9 mouse cellular contexts compared by ENCODE assay signal in the genomic region with DNA sequence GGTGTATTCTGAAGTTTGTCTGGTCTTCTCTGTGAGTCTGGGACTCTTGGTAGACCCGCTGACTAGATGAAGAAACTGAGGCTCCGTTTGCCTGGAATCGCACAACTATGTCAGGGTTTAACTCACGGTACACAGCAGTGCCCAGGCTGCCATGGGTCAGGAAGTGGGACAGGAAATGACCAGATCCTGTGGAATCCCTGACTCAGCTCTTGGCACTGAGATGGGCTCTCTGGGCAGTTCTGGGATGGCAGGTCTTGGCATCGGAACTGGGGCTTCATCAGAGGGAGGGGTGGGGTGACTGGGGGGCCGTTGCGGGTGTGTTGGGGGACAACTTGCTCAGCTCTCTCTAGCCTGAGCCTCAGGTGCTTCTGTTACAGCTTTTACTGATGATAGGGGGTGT. TPM values are rescaled to one million over a fixed set of nuclear protein-coding genes. Genes with fewer than 3 reads are reported as not detected.
DNase-seq lines count a peak whose midpoint lies in the region; ATAC-seq and TF ChIP-seq lines count a peak whose summit lies in the region.
"Had no signal": no experiment of that assay in that cellular context is flagged by ENCODE, and none has a peak within 500 bp of the region (broad histone marks: within the 10 kb centered on the region; RNA-seq: fewer than 3 reads in every experiment).

No protein-coding gene starts in this region.

- ATAC-seq in heart, postnatal 0 days (ENCODE audit: insufficient read depth, low read depth) = peak; percentile 10; the same call in 1 of the 2 replicates
- ATAC-seq in liver, embryonic 13.5 days (ENCODE audit: low read depth) = no peak

- 0 out of 2 replicates have a peak, but pooled peaks cover 4% of the 10 kb centered on the region for H3K36me3 ChIP-seq in heart, postnatal 0 days (replicated peaks; ENCODE audit: control insufficient read depth, insufficient read depth, low read length)
- H3K36me3 ChIP-seq in liver, embryonic 13.5 days = 0 out of 2 replicates have a peak, but pooled peaks cover 4% of the 10 kb centered on the region

- TF ChIP-seq EP300 in heart, postnatal 0 days (IDR thresholded peaks at IDR 0.05; ENCODE audit: low read depth) = no peak

- no peak overlapping the region for H3K4me2 ChIP-seq in heart, postnatal 0 days (ENCODE audit: low read depth, low read length)
- no peak overlapping the region for H3K4me2 ChIP-seq in liver, embryonic 13.5 days

- DNase-seq in gastrocnemius, postnatal 14 days = peak; percentile 42
- no peak for DNase-seq in gastrocnemius, postnatal 4 days (ENCODE audit: low spot score in 2 of 2)
- DNase-seq in adrenal gland, adult 2 months = peak; percentile 88
- DNase-seq in heart, postnatal 0 days (ENCODE audit: low spot score) = no peak
- no peak for DNase-seq in liver, embryonic 13.5 days
- no peak for DNase-seq in thymus, postnatal 10 days (ENCODE audit: low spot score in 2 of 2)
- DNase-seq in right cerebral cortex, postnatal 36 days (ENCODE audit: low spot score in 2 of 2) = no peak
- DNase-seq in thymus, postnatal 0 days (ENCODE audit: low spot score) = no peak
- DNase-seq: cerebellum, adult 11 months had no signal

- 57% methylated on average over 7 of the region's 7 CpGs for WGBS in heart, postnatal 0 days
- 47% methylated on average over 7 of the region's 7 CpGs for WGBS in liver, embryonic 13.5 days (ENCODE audit: insufficient replicate concordance)

- intact Hi-C loops in gastrocnemius, postnatal 14 days (cut with DNase I; ENCODE audit: low total_unique reads) = loop anchor here (5.0 kb wide), 1 partner anchor 41 kb away; no protein-coding TSS in a partner anchor

- peak overlapping the region; percentile 85 for H3K27ac ChIP-seq in heart, postnatal 0 days (ENCODE audit: low read depth)
- peak overlapping the region; percentile 64; the same call in 1 of the 2 replicates for H3K27ac ChIP-seq in liver, embryonic 13.5 days

- H3K27me3 ChIP-seq in heart, postnatal 0 days (ENCODE audit: control insufficient read depth, insufficient read depth, low read length) = no peaks in the 10 kb centered on the region
- H3K27me3 ChIP-seq in liver, embryonic 13.5 days = no peaks in the 10 kb centered on the region

- H3K9ac ChIP-seq in heart, postnatal 0 days (replicated peaks; ENCODE audit: low read depth, low read length) = no peak overlapping the region
- no peak overlapping the region for H3K9ac ChIP-seq in liver, embryonic 13.5 days

- no peaks in the 10 kb centered on the region for H3K9me3 ChIP-seq in heart, postnatal 0 days (replicated peaks; ENCODE audit: control insufficient read depth, low read length)
- H3K9me3 ChIP-seq in liver, embryonic 13.5 days (replicated peaks) = no peaks in the 10 kb centered on the region

- no peak for TF ChIP-seq CTCF in heart, postnatal 0 days (IDR thresholded peaks at IDR 0.05; ENCODE audit: low read depth)

- H3K4me3 ChIP-seq in heart, postnatal 0 days (ENCODE audit: low read depth, low read length) = no peak overlapping the region
- H3K4me3 ChIP-seq in liver, embryonic 13.5 days (replicated peaks) = no peak overlapping the region

- H3K4me1 ChIP-seq in heart, postnatal 0 days (ENCODE audit: control insufficient read depth, insufficient read depth) = peaks cover 44% of the 10 kb centered on the region
- peaks cover 64% of the 10 kb centered on the region for H3K4me1 ChIP-seq in liver, embryonic 13.5 days (replicated peaks)

RNA-seq across cellular contexts. Expression of gene Epha2, which starts 10.0 kb away (rescaled TPM):
- 1 to 10 TPM; 2.9 to 3.7 TPM for total RNA-seq in gastrocnemius, postnatal 14 days (2021)
- total RNA-seq in gastrocnemius, postnatal 4 days (2021) = 1 to 10 TPM; 3.7 to 4.7 TPM
- 10 to 100 TPM; 11.7 to 19.4 TPM for total RNA-seq in adrenal gland, adult 2 months (2021)
- polyA plus RNA-seq in adrenal gland, adult 2 months (2012; rRNA removed) = 18.0 and 24.1 TPM in 2 replicates
- 10.1 and 11.7 TPM in 2 replicates for total RNA-seq in heart, postnatal 0 days (2014; rRNA removed; ENCODE audit: low replicate concordance)
- polyA plus RNA-seq in heart, postnatal 0 days (2015; fragmentation: Nextera tagmentation; extraction: Ambion mirVana) = 1.4 TPM in 2 replicates
- polyA plus RNA-seq in liver, embryonic 13.5 days (2015; fragmentation: Nextera tagmentation; extraction: Ambion mirVana) = 0.86 and 1.0 TPM in 2 replicates
- polyA plus RNA-seq in thymus, postnatal 0 days (2015; fragmentation: Nextera tagmentation; extraction: Ambion mirVana) = 0.55 and 0.58 TPM in 2 replicates

RNA-seq across cellular contexts. Expression of gene Fam131c, which starts 56.9 kb away (rescaled TPM):
- total RNA-seq in gastrocnemius, postnatal 14 days (2021) = under 1 TPM in 1 of 2 experiments, not detected in 1; 0.25 TPM
- total RNA-seq in gastrocnemius, postnatal 4 days (2021) = under 1 TPM in 1 of 2 experiments, not detected in 1; 0.25 TPM
- 1 to 10 TPM in 1 of 2 experiments, under 1 TPM in 1; 0.86 to 4.5 TPM for total RNA-seq in adrenal gland, adult 2 months (2021)
- polyA plus RNA-seq in adrenal gland, adult 2 months (2012; rRNA removed) = 3.1 and 9.5 TPM in 2 replicates
- total RNA-seq in heart, postnatal 0 days (2014; rRNA removed; ENCODE audit: low replicate concordance) = 2.2 TPM in 1 of 2 replicates, not detected in the other
- polyA plus RNA-seq in heart, postnatal 0 days (2015; fragmentation: Nextera tagmentation; extraction: Ambion mirVana) = 0.14 and 0.20 TPM in 2 replicates
- 0.09 TPM in 1 of 2 replicates, not detected in the other for polyA plus RNA-seq in liver, embryonic 13.5 days (2015; fragmentation: Nextera tagmentation; extraction: Ambion mirVana)
- polyA plus RNA-seq in thymus, postnatal 0 days (2015; fragmentation: Nextera tagmentation; extraction: Ambion mirVana) = 0.25 TPM in 1 of 2 replicates, not detected in the other

Comparison
In these comparisons a context has a peak if more than half of its experiments do, and no peak if none do; other contexts are left out.
1. DNase-seq: peak in gastrocnemius, postnatal 14 days (single experiment) and adrenal gland, adult 2 months (single experiment); none in gastrocnemius, postnatal 4 days (0 of 2), heart, postnatal 0 days (single experiment), liver, embryonic 13.5 days (single experiment), thymus, postnatal 10 days (0 of 2), right cerebral cortex, postnatal 36 days (0 of 2) and thymus, postnatal 0 days (single experiment).